In the genomic region with DNA sequence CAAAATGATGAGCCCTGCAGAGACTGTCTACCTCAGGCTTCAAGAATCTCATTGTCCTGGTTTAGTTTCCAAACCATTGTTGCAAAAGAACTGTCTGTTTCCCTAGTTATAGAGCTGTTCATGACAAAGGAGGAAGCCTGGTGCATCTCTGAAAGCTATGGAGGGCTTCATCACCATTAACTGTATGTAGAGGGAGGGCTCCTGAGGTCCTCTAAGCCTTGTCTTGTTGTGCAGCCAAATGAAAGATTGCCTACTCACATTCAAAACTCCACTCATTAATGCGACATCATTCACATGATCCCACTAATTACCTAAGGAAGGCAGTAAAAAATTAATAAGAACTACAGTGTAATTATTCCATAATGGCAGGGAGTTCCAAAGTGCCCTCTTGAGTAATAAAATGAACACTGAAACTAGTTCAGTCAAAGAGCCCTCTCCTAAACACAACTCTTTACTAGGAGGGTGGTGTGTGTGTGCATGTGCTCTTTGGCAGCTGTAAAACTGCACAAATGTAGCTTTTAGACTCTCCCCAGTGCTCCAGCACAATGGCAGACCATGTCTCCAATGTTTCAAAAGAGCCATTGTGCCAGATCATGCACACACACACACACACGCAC, we compare ENCODE assay signal across 14 mouse cellular contexts.
"Had no signal": no experiment of that assay in that cellular context is flagged by ENCODE, and none has a peak within 500 bp of the region (broad histone marks: within the 10 kb centered on the region; RNA-seq: fewer than 3 reads in every experiment).

No protein-coding gene starts in this region.

- H3K4me1 ChIP-seq: midbrain, embryonic 10.5 days; midbrain, embryonic 15.5 days; stomach, embryonic 15.5 days had no signal

- DNase-seq: lung, adult 18-20 months; lung, embryonic 14.5 days; lung, postnatal 10 days; lung, postnatal 4 days; right cerebral cortex, postnatal 14 days; thymus, adult 2 months; thymus, postnatal 25 days; thymus, postnatal 4 days had no signal

- H3K4me2 ChIP-seq: lung, embryonic 14.5 days; midbrain, embryonic 12.5 days; midbrain, embryonic 15.5 days; stomach, embryonic 15.5 days had no signal

- H3K9ac ChIP-seq: liver, embryonic 14.5 days; lung, embryonic 14.5 days; midbrain, embryonic 12.5 days; midbrain, embryonic 15.5 days; stomach, embryonic 15.5 days had no signal

- H3K27me3 ChIP-seq: midbrain, embryonic 12.5 days; midbrain, embryonic 15.5 days; stomach, embryonic 15.5 days had no signal

- ATAC-seq: midbrain, embryonic 15.5 days had no signal

- H3K4me3 ChIP-seq: midbrain, embryonic 10.5 days; midbrain, embryonic 12.5 days; midbrain, embryonic 15.5 days; stomach, embryonic 15.5 days had no signal

- H3K27ac ChIP-seq: liver, embryonic 14.5 days; midbrain, embryonic 10.5 days; midbrain, embryonic 12.5 days; midbrain, embryonic 15.5 days; stomach, embryonic 15.5 days; stomach, postnatal 0 days had no signal

- H3K9me3 ChIP-seq: midbrain, embryonic 10.5 days; midbrain, embryonic 12.5 days; midbrain, embryonic 15.5 days; stomach, embryonic 15.5 days had no signal

- H3K36me3 ChIP-seq: midbrain, embryonic 10.5 days; midbrain, embryonic 12.5 days; midbrain, embryonic 15.5 days; stomach, embryonic 15.5 days had no signal
